Mouse (Mus musculus): ENCODE measurements around the gene Smpdl3b. TPM values are rescaled to one million over a fixed set of nuclear protein-coding genes. Genes with fewer than 3 reads are reported as not detected.

The Smpdl3b gene
- total and polyA plus RNA-seq, 3 experiments: 2.9 to 24.0 (median 3.6) TPM

DNA sequence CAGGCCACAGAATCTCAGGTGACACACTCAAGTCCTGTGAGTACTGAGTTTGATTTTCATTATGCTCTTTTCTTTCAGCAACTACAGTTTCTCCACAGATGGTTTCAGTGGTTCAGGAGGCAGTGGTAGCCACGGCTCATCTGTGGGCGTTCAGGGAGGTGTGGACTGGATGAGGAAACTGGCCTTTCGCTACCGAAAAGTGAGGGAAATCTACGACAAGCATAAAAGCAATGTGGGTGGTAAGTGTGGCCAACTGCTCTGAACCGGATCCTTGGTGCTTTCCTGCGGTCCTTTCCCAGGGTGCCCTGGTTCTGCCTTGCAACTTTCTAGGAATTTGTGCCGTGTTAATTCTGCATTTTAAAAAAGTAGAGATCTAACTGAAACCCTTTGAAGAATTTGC is 50.2 kb downstream of the Smpdl3b start:
- dilution Hi-C loops (cut with MboI; ENCODE audit: extremely low pct_ligation_motif_present, extremely low pct_unique_long_range_greater_than_20kb, low sequenced_read_pairs) (no loop called here), in situ Hi-C loops (cut with MboI; ENCODE audit: low pct_ligation_motif_present, low pct_unique_long_range_greater_than_20kb, low sequenced_read_pairs) (no loop called here)
- no peak overlapping the region for H3K27ac ChIP-seq (ENCODE audit: insufficient read depth, low read depth)
- H3K4me1 ChIP-seq (ENCODE audit: control insufficient read depth in 1 of 2, insufficient read depth in 2 of 2): no peaks in the 10 kb centered on the region
- TF ChIP-seq POLR2A (IDR thresholded peaks at IDR 0.05; ENCODE audit: low read depth, low read length): no peak
- TF ChIP-seq ZNF384 (IDR thresholded peaks at IDR 0.05; ENCODE audit: low read depth, low read length): no peak
- TF ChIP-seq MYC (IDR thresholded peaks at IDR 0.05; ENCODE audit: low read depth, low read length): no peak
- TF ChIP-seq JUN (IDR thresholded peaks at IDR 0.05; ENCODE audit: insufficient read depth, low read depth, low read length): no peak
- no peak for TF ChIP-seq RCOR1 (conservative IDR thresholded peaks at IDR 0.05; ENCODE audit: low read depth, low read length)
- TF ChIP-seq ZKSCAN1 (IDR thresholded peaks at IDR 0.05; ENCODE audit: borderline replicate concordance, low read depth, low read length): no peak
- DNase-seq (ENCODE audit: extremely low read depth): no peak
- H3K4me3 ChIP-seq (replicated peaks in 1 of 3; ENCODE audit: low read depth in 2 of 3, low read length in 2 of 3, poor library complexity in 1 of 3): no peak overlapping the region
- no peaks in the 10 kb centered on the region for H3K27me3 ChIP-seq (replicated peaks)
- no peak overlapping the region for H3K9ac ChIP-seq (ENCODE audit: insufficient read depth, low read depth)
- H3K79me2 ChIP-seq (replicated peaks; ENCODE audit: control insufficient read depth, extremely low read depth, insufficient read depth, poor library complexity, severe bottlenecking): no peaks in the 10 kb centered on the region
- no peak overlapping the region for H3K4me2 ChIP-seq (ENCODE audit: insufficient read depth, low read depth, poor library complexity, severe bottlenecking)
- peaks cover 62 to 85% of the 10 kb centered on the region in 2 experiments for H3K36me3 ChIP-seq (replicated peaks in 1 of 2; ENCODE audit: control insufficient read depth in 1 of 2, insufficient read depth in 1 of 2, low read length in 1 of 2)
- no peaks in the 10 kb centered on the region for H3K9me3 ChIP-seq (replicated peaks; ENCODE audit: low read length)

GRCm38 (mm10) chr4:132702076-132702475 is 55.0 kb downstream of the Smpdl3b start:
- H3K4me2 ChIP-seq (ENCODE audit: insufficient read depth, low read depth, poor library complexity, severe bottlenecking): no peak overlapping the region
- H3K79me2 ChIP-seq (replicated peaks; ENCODE audit: control insufficient read depth, extremely low read depth, insufficient read depth, poor library complexity, severe bottlenecking): no peaks in the 10 kb centered on the region
- H3K36me3 ChIP-seq (replicated peaks in 1 of 2; ENCODE audit: control insufficient read depth in 1 of 2, insufficient read depth in 1 of 2, low read length in 1 of 2): peaks cover 43 to 87% of the 10 kb centered on the region in 2 experiments
- H3K27me3 ChIP-seq (replicated peaks): no peaks in the 10 kb centered on the region
- in situ Hi-C loops (cut with MboI; ENCODE audit: low pct_ligation_motif_present, low pct_unique_long_range_greater_than_20kb, low sequenced_read_pairs) (no loop called here), dilution Hi-C loops (cut with MboI; ENCODE audit: extremely low pct_ligation_motif_present, extremely low pct_unique_long_range_greater_than_20kb, low sequenced_read_pairs) (no loop called here)
- DNase-seq (ENCODE audit: extremely low read depth): no peak
- no peak overlapping the region for H3K4me3 ChIP-seq (replicated peaks in 1 of 3; ENCODE audit: low read depth in 2 of 3, low read length in 2 of 3, poor library complexity in 1 of 3)
- H3K9ac ChIP-seq (ENCODE audit: insufficient read depth, low read depth): no peak overlapping the region
- no peaks in the 10 kb centered on the region for H3K9me3 ChIP-seq (replicated peaks; ENCODE audit: low read length)
- H3K27ac ChIP-seq (ENCODE audit: insufficient read depth, low read depth): no peak overlapping the region
- H3K4me1 ChIP-seq (ENCODE audit: control insufficient read depth in 1 of 2, insufficient read depth in 2 of 2): no peaks in the 10 kb centered on the region
- no peak for TF ChIP-seq ZMIZ1 (IDR thresholded peaks at IDR 0.05; ENCODE audit: low read depth, low read length)
- no peak for TF ChIP-seq KAT2A (IDR thresholded peaks at IDR 0.05; ENCODE audit: insufficient replicate concordance, low read length)
- TF ChIP-seq GABPA (IDR thresholded peaks at IDR 0.05; ENCODE audit: insufficient replicate concordance, low read depth, low read length): no peak
- no peak for TF ChIP-seq POLR2A (IDR thresholded peaks at IDR 0.05; ENCODE audit: low read depth, low read length)
- no peak for TF ChIP-seq BHLHE40 (IDR thresholded peaks at IDR 0.05; ENCODE audit: low read depth, low read length)
- TF ChIP-seq MAX (IDR thresholded peaks at IDR 0.05; ENCODE audit: low read length): no peak
- TF ChIP-seq MAFK (IDR thresholded peaks at IDR 0.05; ENCODE audit: insufficient replicate concordance, low read length): no peak
- TF ChIP-seq JUN (IDR thresholded peaks at IDR 0.05; ENCODE audit: insufficient read depth, low read depth, low read length): no peak
- TF ChIP-seq ZNF384 (IDR thresholded peaks at IDR 0.05; ENCODE audit: low read depth, low read length): no peak
- no peak for TF ChIP-seq CTCF (conservative IDR thresholded peaks at IDR 0.05 in 1 of 2, IDR thresholded peaks at IDR 0.05 in 1 of 2; ENCODE audit: low read depth in 2 of 2, low read length in 2 of 2)
- no peak for TF ChIP-seq MYC (IDR thresholded peaks at IDR 0.05; ENCODE audit: low read depth, low read length)
- TF ChIP-seq RAD21 (IDR thresholded peaks at IDR 0.05; ENCODE audit: low read depth, low read length): no peak
- no peak for TF ChIP-seq TBP (conservative IDR thresholded peaks at IDR 0.05; ENCODE audit: low read depth, low read length)
- no peak for TF ChIP-seq CHD1 (IDR thresholded peaks at IDR 0.05; ENCODE audit: low read depth, low read length)
- TF ChIP-seq JUND (conservative IDR thresholded peaks at IDR 0.05; ENCODE audit: low read depth, low read length): no peak
- no peak for TF ChIP-seq ZC3H11A (IDR thresholded peaks at IDR 0.05; ENCODE audit: low read depth, low read length)
- no peak for TF ChIP-seq ZKSCAN1 (IDR thresholded peaks at IDR 0.05; ENCODE audit: borderline replicate concordance, low read depth, low read length)
- TF ChIP-seq E2F4 (IDR thresholded peaks at IDR 0.05; ENCODE audit: insufficient replicate concordance, low read depth, low read length): no peak
- no peak for TF ChIP-seq SMC3 (IDR thresholded peaks at IDR 0.05; ENCODE audit: low read depth, low read length)

Measured in CH12.LX (cell line).